Mouse (Mus musculus): ENCODE measurements at regions not wholly inside any gene's neighbourhood (a gene's known extent, or its start where the extent isn't known, plus 50 kb on each side); places are given as distances from the start of the nearest gene placed in this dataset.
A peak's percentile ranks its signal among the peaks of the same experiment; 100 is the strongest.

DNA sequence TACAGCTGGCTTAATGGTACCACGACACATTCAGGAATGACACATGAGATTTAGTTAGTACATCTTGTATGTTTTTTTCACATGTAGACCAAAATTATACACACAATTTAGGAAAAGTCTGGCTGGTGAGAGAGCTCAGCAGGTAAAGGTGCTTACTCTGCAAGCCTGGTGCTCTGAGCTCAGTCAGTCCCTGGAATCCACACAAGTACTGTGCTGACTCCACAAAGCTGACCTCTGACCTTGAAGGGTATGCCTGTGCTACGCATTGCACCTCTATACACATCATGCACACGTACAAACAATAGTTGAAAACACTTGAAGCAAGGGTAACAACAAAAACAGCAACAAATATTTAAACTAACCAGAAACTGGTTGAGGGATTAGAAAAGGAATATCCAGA lies 96.5 kb downstream of the Foxb1 start:
- DNase-seq (ENCODE audit: extremely low spot score, low read depth, low spot score): no peak

GRCm38 (mm10) chr9:69662394-69662793 lies 98.3 kb downstream of the Foxb1 start:
- no peak for DNase-seq (ENCODE audit: extremely low spot score, low read depth, low spot score)

DNA sequence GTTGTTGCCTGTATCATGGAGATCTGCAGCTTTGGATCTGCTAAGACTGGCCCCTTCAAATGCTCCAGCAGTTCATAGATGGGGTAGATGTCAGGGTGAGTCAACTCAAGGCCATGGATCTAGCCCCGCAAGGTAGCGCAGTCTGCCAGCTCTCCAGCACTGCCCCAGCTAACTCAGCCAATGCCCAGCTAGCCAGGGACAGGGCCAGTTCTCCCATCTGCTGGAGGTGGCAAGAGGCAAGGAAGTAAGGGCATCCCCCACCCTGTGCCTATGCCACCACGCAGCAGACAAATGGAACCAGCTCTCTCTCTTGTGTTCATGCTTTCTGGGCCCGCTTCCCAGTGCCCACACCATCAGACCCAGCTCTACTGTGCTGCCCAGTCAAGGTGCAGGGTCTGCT lies 102.5 kb downstream of the Foxb1 start:
- no peak for DNase-seq (ENCODE audit: extremely low spot score, low read depth, low spot score)

DNA sequence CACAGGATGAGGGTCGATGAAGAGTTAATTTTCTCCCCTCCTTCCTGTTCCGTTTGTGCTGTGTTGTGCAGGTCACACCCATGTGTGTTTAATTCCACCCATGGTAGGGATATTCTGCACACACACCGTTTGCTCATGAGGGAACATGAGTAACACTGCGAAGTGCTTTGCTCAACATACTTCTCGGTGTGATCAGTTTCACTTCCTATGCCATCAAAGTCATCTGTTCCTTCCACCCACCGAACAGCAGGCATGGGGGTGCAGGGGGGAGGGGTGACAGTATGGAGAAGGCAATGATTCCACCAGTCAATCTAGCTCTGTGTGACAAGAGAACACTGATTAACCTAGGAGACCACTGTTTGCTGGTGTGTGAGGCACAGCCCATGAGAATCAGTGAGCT lies 104.7 kb downstream of the Foxb1 start:
- DNase-seq (ENCODE audit: extremely low spot score, low read depth, low spot score): no peak

- DNase-seq (ENCODE audit: extremely low spot score, low read depth, low spot score): no peak
Observed at GRCm38 (mm10) chr9:69652106-69652505, 108.6 kb downstream of the Foxb1 start.

- DNase-seq (ENCODE audit: extremely low spot score, low read depth, low spot score): no peak
Observed at GRCm38 (mm10) chr9:69651608-69652007, 109.1 kb downstream of the Foxb1 start.

- no peak for DNase-seq (ENCODE audit: extremely low spot score, low read depth, low spot score)
Observed at GRCm38 (mm10) chr9:69642591-69642990, 118.1 kb downstream of the Foxb1 start.

GRCm38 (mm10) chr9:69623312-69623711 lies 137.4 kb downstream of the Foxb1 start:
- DNase-seq (ENCODE audit: extremely low spot score, low read depth, low spot score): peak; percentile 50

DNA sequence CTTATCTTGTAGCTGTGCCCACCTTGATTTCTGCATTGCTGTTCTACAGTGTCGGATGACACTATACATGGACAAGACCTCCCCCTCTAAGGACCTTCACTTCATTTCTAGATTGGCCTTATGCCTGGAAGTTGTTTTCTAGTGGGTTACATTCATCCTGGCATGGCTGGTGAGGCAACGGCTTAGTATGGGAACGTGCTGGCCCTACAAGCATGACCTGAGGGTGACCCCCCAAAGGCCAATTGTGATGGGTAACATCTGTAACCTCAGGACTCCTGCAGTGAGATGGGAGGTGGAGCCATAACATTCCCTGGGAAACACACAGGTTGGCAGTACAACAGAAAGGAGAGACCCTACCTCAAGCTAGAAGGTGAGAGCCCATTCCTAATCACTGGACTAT lies 139.7 kb downstream of the Foxb1 start:
- DNase-seq (ENCODE audit: extremely low spot score, low read depth, low spot score): no peak

DNA sequence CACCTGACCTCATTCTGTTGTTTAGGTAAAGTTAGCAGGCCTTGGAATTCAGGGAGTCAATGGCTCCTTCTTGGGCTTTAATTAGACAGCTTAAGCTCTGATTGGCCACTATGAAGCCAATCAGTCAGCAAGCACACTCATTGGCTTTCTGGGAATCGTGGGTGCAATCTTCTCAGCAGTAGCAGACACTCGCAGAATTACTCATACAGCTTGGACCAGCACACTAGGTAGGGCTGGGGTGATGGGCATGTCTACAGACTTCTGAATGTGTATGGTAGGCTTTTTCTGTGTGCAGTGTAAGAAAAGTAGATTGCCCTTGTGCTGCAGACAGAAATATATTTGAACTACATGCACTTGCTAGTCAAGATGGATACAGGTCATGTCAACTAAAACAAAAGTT lies 143.4 kb downstream of the Foxb1 start:
- no peak for DNase-seq (ENCODE audit: extremely low spot score, low read depth, low spot score)

DNA sequence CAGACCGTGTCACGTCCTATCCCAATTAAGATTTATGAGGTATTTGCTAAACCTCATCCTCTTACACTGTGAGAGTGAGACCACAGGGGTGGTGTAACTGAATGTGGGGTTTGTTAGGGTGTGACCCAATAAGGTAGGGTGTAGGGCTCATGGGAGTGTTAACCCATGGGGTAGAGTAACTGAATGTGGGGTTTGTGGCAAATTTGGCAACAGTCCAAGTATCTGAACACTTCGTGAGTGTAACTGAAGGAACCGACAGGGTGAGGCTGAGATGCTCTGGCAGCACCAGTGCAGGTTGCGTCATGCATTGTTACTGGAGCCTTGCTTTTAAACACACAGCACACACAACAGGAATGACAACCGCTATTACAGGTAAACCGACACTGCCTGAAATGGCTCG lies 144.1 kb downstream of the Anxa2 start:
- no peak for DNase-seq (ENCODE audit: extremely low spot score, low read depth, low spot score)

GRCm38 (mm10) chr9:69592329-69593062 lies 139.1 kb downstream of the Anxa2 start:
- DNase-seq (ENCODE audit: extremely low spot score, low read depth, low spot score): no peak

GRCm38 (mm10) chr9:69588846-69589245 lies 135.4 kb downstream of the Anxa2 start:
- no peak for DNase-seq (ENCODE audit: extremely low spot score, low read depth, low spot score)

DNA sequence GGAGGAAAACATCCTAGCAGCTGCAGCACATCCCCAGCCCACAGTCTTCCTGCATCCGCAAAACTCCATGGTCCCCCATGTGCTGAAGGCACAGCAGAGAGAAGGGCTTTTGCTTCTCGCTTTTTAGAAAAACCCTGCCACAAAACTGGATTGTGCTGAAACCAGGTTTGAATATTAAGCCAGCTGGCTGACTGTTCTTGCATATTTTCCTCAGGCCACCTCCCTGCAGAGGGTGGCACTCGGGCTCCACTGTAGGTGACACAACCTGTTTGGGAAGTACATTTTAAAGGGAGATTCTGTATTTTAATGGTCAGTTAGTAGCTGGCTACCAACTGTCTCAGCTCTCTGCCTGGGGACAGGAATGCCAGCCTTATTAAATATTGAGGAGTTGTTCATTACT lies 133.7 kb downstream of the Anxa2 start:
- no peak for DNase-seq (ENCODE audit: extremely low spot score, low read depth, low spot score)

- DNase-seq (ENCODE audit: extremely low spot score, low read depth, low spot score): no peak
Observed at GRCm38 (mm10) chr9:69581236-69581635, 127.8 kb downstream of the Anxa2 start.

- no peak for DNase-seq (ENCODE audit: extremely low spot score, low read depth, low spot score)
Observed at GRCm38 (mm10) chr9:69577661-69578405, 124.4 kb downstream of the Anxa2 start.

GRCm38 (mm10) chr9:69575386-69575785 lies 122.0 kb downstream of the Anxa2 start:
- no peak for DNase-seq (ENCODE audit: extremely low spot score, low read depth, low spot score)

DNA sequence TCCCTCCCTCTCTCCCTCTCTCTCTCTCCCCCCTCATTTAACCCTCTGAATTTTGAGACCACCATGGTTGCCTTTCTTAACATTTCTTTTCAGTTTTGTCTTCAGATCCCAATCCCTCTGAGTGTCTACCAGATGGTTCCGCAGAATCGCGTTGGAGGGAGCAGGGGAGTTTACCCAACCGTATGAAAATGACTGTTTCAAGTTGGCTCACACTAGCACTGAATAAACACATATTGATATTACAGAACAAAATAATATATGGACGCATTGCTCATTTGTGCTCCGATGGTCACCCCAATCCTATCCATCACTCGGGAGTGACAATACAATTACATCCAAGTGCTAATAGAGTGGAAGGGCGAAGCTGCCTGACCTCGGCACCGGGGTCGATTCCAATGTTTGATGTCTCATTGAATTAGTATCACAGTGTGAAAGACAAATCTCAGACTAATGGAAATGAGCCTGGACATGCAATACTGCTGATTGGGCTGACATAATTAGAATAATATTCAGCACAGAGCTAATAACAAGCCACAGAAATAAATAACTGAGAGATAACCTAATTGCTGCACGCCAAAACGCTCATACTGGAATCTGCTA lies 115.3 kb downstream of the Anxa2 start:
- DNase-seq (ENCODE audit: extremely low spot score, low read depth, low spot score): no peak

DNA sequence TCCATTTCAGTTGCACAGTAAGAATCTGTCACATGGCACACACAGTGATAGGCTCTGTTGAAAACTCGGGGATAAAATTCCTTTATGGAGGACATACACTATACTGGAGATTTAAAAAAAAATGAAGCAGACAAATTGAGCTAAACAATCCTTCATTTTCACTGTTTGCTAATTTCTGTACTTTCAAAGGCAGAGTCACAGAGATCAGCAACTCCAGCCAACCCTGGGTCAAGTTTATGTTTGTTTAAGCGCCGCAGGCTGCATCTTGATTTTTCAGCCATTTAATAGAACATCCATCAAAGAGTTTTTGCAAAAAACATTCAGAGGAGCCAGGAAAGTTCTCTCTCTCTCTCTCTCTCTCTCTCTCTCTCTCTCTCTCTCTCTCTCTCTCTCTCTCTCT lies 114.8 kb downstream of the Anxa2 start:
- no peak for DNase-seq (ENCODE audit: extremely low spot score, low read depth, low spot score)

- DNase-seq (ENCODE audit: extremely low spot score, low read depth, low spot score): no peak
Observed at GRCm38 (mm10) chr9:69566996-69567395, 113.6 kb downstream of the Anxa2 start.

DNA sequence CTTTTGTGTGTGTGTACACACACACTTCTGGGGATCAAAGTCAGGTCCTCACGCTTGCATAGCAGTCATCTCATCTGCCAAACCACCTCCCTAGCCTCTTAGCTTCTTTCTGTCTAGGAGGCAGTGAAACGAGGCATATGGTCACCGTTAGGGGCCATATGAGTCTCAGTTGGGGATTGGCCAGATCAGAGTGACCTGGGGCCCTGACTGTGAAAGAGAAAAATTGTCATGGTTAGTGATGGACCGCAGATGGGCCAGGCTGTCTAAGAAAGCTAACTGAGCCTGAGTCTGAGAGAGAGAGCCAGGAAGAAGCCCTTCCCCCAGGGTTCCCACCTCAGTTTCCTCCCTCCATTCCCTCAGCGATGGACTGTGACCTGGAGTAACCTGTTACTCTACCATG lies 89.8 kb downstream of the Anxa2 start:
- no peak for DNase-seq (ENCODE audit: extremely low spot score, low read depth, low spot score)
